Mouse (Mus musculus): ENCODE data around the gene Dmrtb1. TPM values are rescaled to one million over a fixed set of nuclear protein-coding genes. Genes with fewer than 3 reads are reported as not detected.

The Dmrtb1 gene
- under 1 TPM; 0.27 to 0.49 TPM for total RNA-seq (2021)
- long read RNA-seq, experiment 1, partial matches to known transcripts: 0 of 1 reads
- long read RNA-seq, experiment 1, other reads (novel, unspliced or antisense): 0 of 1 reads
- long read RNA-seq, experiment 2, partial matches to known transcripts: 0 of 2 reads
- long read RNA-seq, experiment 2, other reads (novel, unspliced or antisense): 1 of 2 reads

- Histone ChIP-seq H3K27ac (no peak within 1 kb of the TSS), H3K4me3 (no peak within 1 kb of the TSS)
- no peak for TF ChIP-seq CTCF (conservative IDR thresholded peaks at IDR 0.05)
- DNase-seq (ENCODE audit: low spot score in 2 of 2): no peak
These were observed at the start of gene Dmrtb1 for GRCm38 (mm10) chr4:107684130-107684529. TSS of gene Dmrtb1 (minus strand) at chr4:107684230.

GRCm38 (mm10) chr4:107733603-107734002, 49.6 kb upstream of the Dmrtb1 start:
- Histone ChIP-seq H3K27ac (0 out of 2 replicates have a peak overlapping the region, but pooled peaks have one; percentile 46), H3K4me3 (no peak overlapping the region)
- no peak for TF ChIP-seq CTCF (conservative IDR thresholded peaks at IDR 0.05)
- no peak for DNase-seq (ENCODE audit: low spot score in 2 of 2)

- Histone ChIP-seq H3K27ac (no peak overlapping the region), H3K4me3 (no peak overlapping the region)
- DNase-seq (ENCODE audit: low spot score in 2 of 2): no peak
- no peak for TF ChIP-seq CTCF (conservative IDR thresholded peaks at IDR 0.05)
These were observed 48.6 kb upstream of the Dmrtb1 start for GRCm38 (mm10) chr4:107732624-107733023.

- TF ChIP-seq CTCF (conservative IDR thresholded peaks at IDR 0.05): no peak
- DNase-seq (ENCODE audit: low spot score in 2 of 2): no peak
- H3K27ac ChIP-seq: no peak overlapping the region
- no peak overlapping the region for H3K4me3 ChIP-seq
These were observed 48.2 kb upstream of the Dmrtb1 start for GRCm38 (mm10) chr4:107732182-107732581.

GRCm38 (mm10) chr4:107731088-107731465, 47.0 kb upstream of the Dmrtb1 start:
- H3K27ac ChIP-seq: peak overlapping the region; percentile 62
- no peak for TF ChIP-seq CTCF (conservative IDR thresholded peaks at IDR 0.05)
- no peak overlapping the region for H3K4me3 ChIP-seq
- no peak for DNase-seq (ENCODE audit: low spot score in 2 of 2)

- H3K27ac ChIP-seq: peak overlapping the region; percentile 62
- H3K4me3 ChIP-seq: no peak overlapping the region
- no peak for DNase-seq (ENCODE audit: low spot score in 2 of 2)
- TF ChIP-seq CTCF (conservative IDR thresholded peaks at IDR 0.05): no peak
These were observed 46.5 kb upstream of the Dmrtb1 start for GRCm38 (mm10) chr4:107730391-107731087.

GRCm38 (mm10) chr4:107725432-107725831, 41.4 kb upstream of the Dmrtb1 start:
- TF ChIP-seq CTCF (conservative IDR thresholded peaks at IDR 0.05): no peak
- Histone ChIP-seq H3K27ac (no peak overlapping the region), H3K4me3 (no peak overlapping the region)
- DNase-seq (ENCODE audit: low spot score in 2 of 2): no peak

- no peak for DNase-seq (ENCODE audit: low spot score in 2 of 2)
- Histone ChIP-seq H3K27ac (no peak overlapping the region), H3K4me3 (no peak overlapping the region)
- TF ChIP-seq CTCF (conservative IDR thresholded peaks at IDR 0.05): no peak
These were observed 36.2 kb upstream of the Dmrtb1 start for GRCm38 (mm10) chr4:107720043-107720830.

GRCm38 (mm10) chr4:107719161-107719560, 35.1 kb upstream of the Dmrtb1 start:
- peak overlapping the region; percentile 75 for H3K27ac ChIP-seq
- H3K4me3 ChIP-seq: no peak overlapping the region
- TF ChIP-seq CTCF (conservative IDR thresholded peaks at IDR 0.05): no peak
- no peak for DNase-seq (ENCODE audit: low spot score in 2 of 2)

GRCm38 (mm10) chr4:107718720-107719119, 34.7 kb upstream of the Dmrtb1 start:
- Histone ChIP-seq H3K27ac (peak overlapping the region; percentile 75), H3K4me3 (0 out of 2 replicates have a peak overlapping the region, but pooled peaks have one; percentile 4)
- no peak for DNase-seq (ENCODE audit: low spot score in 2 of 2)
- no peak for TF ChIP-seq CTCF (conservative IDR thresholded peaks at IDR 0.05)

GRCm38 (mm10) chr4:107717718-107718313, 33.8 kb upstream of the Dmrtb1 start:
- DNase-seq (ENCODE audit: low spot score in 2 of 2): peak; percentile 65 to 88
- TF ChIP-seq CTCF (conservative IDR thresholded peaks at IDR 0.05): peak; percentile 23; the same call in 1 of the 2 replicates
- no peak overlapping the region for H3K4me3 ChIP-seq
- H3K27ac ChIP-seq: peak overlapping the region; percentile 75

- peak overlapping the region; percentile 75 for H3K27ac ChIP-seq
- no peak for DNase-seq (ENCODE audit: low spot score in 2 of 2)
- no peak overlapping the region for H3K4me3 ChIP-seq
- TF ChIP-seq CTCF (conservative IDR thresholded peaks at IDR 0.05): no peak
These were observed 32.8 kb upstream of the Dmrtb1 start for GRCm38 (mm10) chr4:107716754-107717299.

All from layer of hippocampus, adult 2 months (tissue).